Mouse (Mus musculus) c-Kit-positive CD71-negative TER-119-negative erythroid progenitor cells, embryonic 14.5 days (primary cell): ENCODE results near the gene Tfap2d.

Experiments used
- DNase-seq: peaks from one replicate; pipeline ENCODE4 v3.0.0-alpha.2; 2013; ENCODE audit warnings: low read depth

Tfap2d gene

DNA sequence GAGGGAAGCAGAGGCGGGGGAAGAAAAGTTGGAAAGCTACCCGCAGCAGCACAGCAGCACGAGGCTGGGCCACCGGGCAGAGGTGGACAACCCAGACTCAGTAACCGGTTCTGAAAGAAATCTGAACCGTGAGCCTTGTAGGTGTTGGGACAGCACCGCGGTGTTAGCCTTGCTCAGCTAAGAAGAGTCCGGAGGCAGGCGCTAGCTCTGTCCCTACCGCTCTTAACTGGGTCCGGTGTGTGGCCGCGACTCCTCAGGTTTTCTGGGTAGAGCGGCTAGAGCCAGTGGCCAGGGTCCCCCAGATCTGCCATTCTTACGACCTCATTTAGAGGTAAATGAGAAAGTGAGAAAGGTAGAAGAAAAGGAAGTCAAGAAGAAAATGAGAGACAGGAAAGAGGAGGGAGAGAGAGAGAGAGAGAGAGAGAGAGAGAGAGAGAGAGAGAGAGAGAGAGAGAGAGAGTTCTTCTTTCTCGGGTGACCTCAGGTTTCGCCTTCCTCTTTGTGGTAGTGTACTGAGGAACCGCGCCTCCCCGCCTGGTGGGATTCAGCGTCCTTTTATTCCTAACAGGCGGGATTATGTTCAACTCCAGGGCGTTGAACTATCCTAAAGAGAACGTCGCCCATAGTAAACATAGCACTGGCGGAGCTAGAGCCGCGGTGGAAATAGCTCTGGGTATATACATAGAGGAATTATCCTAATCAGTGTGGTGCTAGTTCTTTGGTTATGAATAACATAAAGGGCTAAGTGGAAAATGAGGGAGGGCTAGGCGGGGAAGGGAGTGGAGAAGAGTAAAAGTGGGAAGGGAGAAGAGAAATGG is 107.6 kb downstream of the Tfap2d start:
- DNase-seq, result no peak

- DNase-seq, result no peak
Measured at GRCm38 (mm10) chr1:19211033-19211405, 108.2 kb downstream of the Tfap2d start.

GRCm38 (mm10) chr1:19211546-19212154 is 108.8 kb downstream of the Tfap2d start:
- no peak for DNase-seq

GRCm38 (mm10) chr1:19212691-19213090 is 109.9 kb downstream of the Tfap2d start:
- DNase-seq, result no peak

DNA sequence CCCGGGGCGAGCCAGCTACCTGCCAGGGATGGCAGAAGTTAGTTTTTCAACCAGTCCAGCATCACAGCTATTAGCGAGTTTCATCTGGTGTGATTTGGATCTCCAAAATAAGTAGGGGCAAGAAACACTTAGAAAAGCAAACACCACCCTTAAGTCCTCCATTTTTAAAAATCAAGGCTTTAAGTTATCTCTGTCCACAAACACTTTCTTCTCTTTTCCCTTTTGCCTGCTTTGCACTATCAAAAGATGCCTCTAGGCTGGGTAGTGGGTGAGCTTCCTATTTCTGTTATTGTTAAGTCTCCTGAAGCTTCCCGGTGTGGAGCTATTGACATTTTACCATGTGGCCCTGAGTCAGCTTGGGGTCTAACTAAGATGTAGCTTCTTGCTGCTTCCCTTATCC is 110.3 kb downstream of the Tfap2d start:
- no peak for DNase-seq

GRCm38 (mm10) chr1:19213851-19214395 is 111.1 kb downstream of the Tfap2d start:
- DNase-seq, result no peak
